Mouse (Mus musculus) ES-Bruce4 (cell line): Measurements from ENCODE around the gene Sik1. TPM values are rescaled to one million over a fixed set of nuclear protein-coding genes. Genes with fewer than 3 reads are reported as not detected.

Source experiments
- H3K27ac ChIP-seq: 2 replicates; pipeline ENCODE4 v1.5.1; 2012; ENCODE audit warnings: low read length, inconsistent platforms; ENCODE audit not compliant: insufficient read depth
- H3K27me3 ChIP-seq: 2 replicates; pipeline ENCODE4 v1.6.1; 2012; ENCODE audit warnings: mild to moderate bottlenecking, low read length, inconsistent platforms; ENCODE audit not compliant: control insufficient read depth, poor library complexity, insufficient read depth, severe bottlenecking
- H3K36me3 ChIP-seq: 2 replicates; pipeline ENCODE4 v1.6.1; 2012; ENCODE audit warnings: inconsistent platforms, mild to moderate bottlenecking, low read length, moderate library complexity; ENCODE audit not compliant: control insufficient read depth, poor library complexity, insufficient read depth, severe bottlenecking
- H3K4me1 ChIP-seq: one replicate; pipeline ENCODE4 v1.8.1; 2011; ENCODE audit warnings: low read length; ENCODE audit not compliant: control insufficient read depth, insufficient read depth
- H3K4me3 ChIP-seq: 2 replicates; pipeline ENCODE4 v1.5.1; 2011; ENCODE audit warnings: low read depth, mild to moderate bottlenecking, low read length
- H3K9ac ChIP-seq: 2 replicates; pipeline ENCODE4 v1.6.1; 2012; ENCODE audit warnings: low read depth, mild to moderate bottlenecking, inconsistent platforms; ENCODE audit not compliant: poor library complexity, severe bottlenecking
- H3K9me3 ChIP-seq: replicated peaks from 2 replicates; pipeline ENCODE4 v1.6.1; 2012; ENCODE audit warnings: mild to moderate bottlenecking, low read length, inconsistent platforms; ENCODE audit not compliant: control insufficient read depth, poor library complexity, insufficient read depth, severe bottlenecking
- CTCF ChIP-seq: IDR thresholded peaks from one replicate; pipeline ENCODE4 v1.8.1; 2011; ENCODE audit warnings: low read depth, low read length
- EP300 ChIP-seq: IDR thresholded peaks from 2 replicates; pipeline ENCODE4 v1.6.1; 2011; ENCODE audit warnings: low read depth, low read length; ENCODE audit not compliant: insufficient read depth
- POLR2A ChIP-seq: IDR thresholded peaks from one replicate; pipeline ENCODE4 v1.8.1; 2011; ENCODE audit warnings: low read length; ENCODE audit not compliant: insufficient read depth
- polyA plus RNA-seq: library from polyadenylated mRNA; stranded (reverse); fragments of >200 nt; gene quantifications from 2 replicates; pipeline ENCODE4 v1.2.4, GENCODE M21; 2011; ENCODE audit warnings: low read depth; ENCODE audit not compliant: missing spikeins, insufficient read depth, insufficient read length

The Sik1 gene
- polyA plus RNA-seq: 45.1 and 48.4 TPM in 2 replicates

DNA sequence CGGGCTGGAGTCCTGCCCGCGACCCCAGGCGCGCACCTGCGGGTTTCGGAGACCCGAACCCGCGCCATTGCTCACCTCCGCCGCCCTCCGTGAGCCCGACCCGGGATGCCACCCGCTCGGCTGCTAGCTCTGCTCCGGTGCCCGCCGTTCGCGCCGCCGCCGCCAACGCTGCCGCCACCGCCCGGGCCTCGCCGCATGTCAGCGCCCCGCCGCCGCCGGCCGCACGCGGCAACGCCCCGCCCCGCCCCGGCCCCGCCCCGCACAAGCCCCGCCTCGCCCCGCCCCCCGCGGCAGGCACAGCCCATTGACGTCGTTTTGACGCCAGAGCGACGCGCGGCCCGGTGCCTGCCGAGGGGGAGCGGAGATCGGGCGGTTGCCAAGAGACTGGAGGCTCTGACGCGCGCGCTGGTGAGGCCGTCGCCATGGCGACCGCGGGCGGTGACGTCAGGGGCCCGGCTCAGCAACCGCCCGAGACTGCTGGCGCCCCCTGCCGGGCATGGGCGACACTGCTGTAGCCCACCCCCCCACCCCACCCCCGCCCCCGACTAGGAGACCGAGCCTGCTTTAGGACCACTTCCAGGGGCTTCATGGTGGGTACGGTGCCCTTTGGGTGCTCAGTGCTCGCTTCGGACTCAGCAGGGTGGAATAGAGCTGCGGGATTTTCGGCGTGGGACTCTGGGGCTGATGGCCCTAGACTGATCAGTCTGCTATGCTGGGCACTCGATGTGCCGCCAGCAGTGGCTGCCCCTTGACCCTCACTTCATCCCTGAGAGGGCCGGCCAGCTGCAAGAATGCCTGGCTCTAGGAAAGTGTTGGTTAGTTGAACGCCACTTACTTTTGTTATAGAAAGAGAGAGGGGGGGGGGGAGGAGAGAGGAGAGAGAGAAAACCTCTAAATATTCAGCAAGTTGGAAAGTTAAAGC, at the start of gene Sik1:
Gene Sik1, minus strand, starts transcription at position 208 of the 922 bp plus-strand sequence.
- H3K4me1 ChIP-seq: peaks cover 5% of the 10 kb centered on the region
- TF ChIP-seq CTCF (peak; percentile 47), EP300 (0 out of 2 replicates have a peak, but pooled peaks have one; percentile 8), POLR2A (no peak)
- peaks cover 11% of the 10 kb centered on the region; the same call in 1 of the 2 replicates for H3K36me3 ChIP-seq
- peak within 1 kb of the TSS; percentile 99 for H3K4me3 ChIP-seq
- H3K9ac ChIP-seq: peak within 1 kb of the TSS; percentile 84
- H3K27ac ChIP-seq: no peak within 1 kb of the TSS
- no peaks in the 10 kb centered on the region for H3K9me3 ChIP-seq
- H3K27me3 ChIP-seq: no peaks in the 10 kb centered on the region

DNA sequence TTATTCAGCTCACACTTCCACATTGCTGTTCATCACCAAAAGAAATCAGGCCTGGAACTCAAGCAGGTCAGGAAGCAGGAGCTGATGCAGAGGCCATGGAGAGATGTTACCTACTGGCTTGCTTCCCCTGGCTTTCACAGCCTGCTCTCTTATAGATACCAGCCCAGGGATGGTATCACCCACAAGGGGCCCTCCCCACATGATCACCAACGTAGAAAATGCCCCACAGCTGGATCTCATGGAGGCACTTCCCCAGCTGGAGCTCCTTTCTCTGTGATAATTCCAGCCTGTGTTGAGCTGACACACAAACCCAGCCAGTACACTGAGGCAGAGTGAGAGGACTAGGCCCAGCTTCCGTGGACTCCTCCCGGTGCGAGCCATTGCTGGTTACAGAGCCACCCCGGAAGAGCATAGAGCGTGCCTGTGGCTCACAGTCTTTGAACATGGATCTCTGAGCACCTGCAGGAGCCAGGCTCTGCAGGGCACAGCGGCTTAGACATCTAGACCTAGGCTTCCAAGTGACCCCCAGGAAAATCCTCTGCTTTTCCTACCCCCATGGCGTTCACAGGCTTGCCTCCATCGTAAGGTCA, 49.7 kb upstream of the Sik1 start:
- Histone ChIP-seq H3K27ac (no peak overlapping the region), H3K9me3 (no peaks in the 10 kb centered on the region), H3K27me3 (no peaks in the 10 kb centered on the region), H3K4me1 (no peaks in the 10 kb centered on the region), H3K36me3 (no peaks in the 10 kb centered on the region), H3K4me3 (no peak overlapping the region), H3K9ac (no peak overlapping the region)
- no peak for TF ChIP-seq EP300
- no peak for TF ChIP-seq CTCF
- no peak for TF ChIP-seq POLR2A

DNA sequence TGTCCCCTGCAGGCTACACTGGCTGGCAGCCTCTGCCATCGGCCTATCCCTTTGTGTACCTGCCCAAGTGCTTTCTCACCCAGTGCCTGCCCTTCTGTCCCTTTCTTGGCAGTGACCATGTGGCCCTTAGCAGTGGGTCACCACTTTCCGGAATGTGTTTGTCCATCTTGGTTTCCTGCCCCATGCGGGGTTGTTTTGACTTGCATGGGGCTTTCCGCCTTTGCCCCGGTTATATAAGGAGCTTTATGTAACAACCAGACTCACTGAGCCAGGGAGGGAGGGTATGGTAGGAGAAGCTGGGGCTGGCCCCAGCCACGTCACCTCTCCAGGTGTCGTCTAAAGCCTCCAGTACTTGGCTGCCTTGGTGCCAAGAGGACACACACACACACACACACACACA, 48.4 kb upstream of the Sik1 start:
- Histone ChIP-seq H3K9ac (no peak overlapping the region), H3K27ac (no peak overlapping the region), H3K9me3 (no peaks in the 10 kb centered on the region), H3K4me3 (no peak overlapping the region), H3K4me1 (no peaks in the 10 kb centered on the region), H3K27me3 (no peaks in the 10 kb centered on the region), H3K36me3 (no peaks in the 10 kb centered on the region)
- TF ChIP-seq POLR2A: no peak
- TF ChIP-seq EP300: no peak
- TF ChIP-seq CTCF: no peak

DNA sequence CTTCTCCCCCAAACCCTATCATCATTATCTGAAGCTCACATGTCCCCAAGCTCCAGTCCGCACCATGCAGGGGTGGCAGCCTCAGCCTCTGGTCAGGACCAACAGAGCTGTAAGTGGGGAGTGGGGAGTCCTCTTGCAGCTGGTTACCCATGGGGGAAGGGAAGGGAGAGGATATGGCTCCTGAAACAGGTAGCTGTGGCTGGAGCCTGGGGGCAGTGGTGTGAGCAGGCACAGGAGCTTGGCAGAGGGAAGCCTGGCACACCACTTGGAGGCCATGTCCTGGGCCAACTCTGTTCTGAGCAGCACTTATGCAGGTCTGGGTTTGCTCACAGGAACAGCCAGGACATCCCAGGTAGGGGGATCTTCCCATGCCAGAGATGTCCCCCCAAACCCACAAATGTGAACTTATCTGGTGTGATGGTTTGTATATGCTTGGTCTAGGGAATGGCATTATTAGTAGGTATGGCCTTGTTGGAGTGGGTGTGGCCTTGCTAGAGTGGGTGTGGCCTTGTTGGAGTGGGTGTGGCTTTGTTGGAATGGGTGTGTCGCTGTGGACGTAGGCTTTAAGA, 47.1 kb upstream of the Sik1 start:
- Histone ChIP-seq H3K4me3 (no peak overlapping the region), H3K4me1 (peaks cover 4% of the 10 kb centered on the region), H3K36me3 (no peaks in the 10 kb centered on the region), H3K27ac (no peak overlapping the region), H3K27me3 (no peaks in the 10 kb centered on the region), H3K9ac (no peak overlapping the region), H3K9me3 (no peaks in the 10 kb centered on the region)
- TF ChIP-seq CTCF (no peak), POLR2A (no peak), EP300 (no peak)

DNA sequence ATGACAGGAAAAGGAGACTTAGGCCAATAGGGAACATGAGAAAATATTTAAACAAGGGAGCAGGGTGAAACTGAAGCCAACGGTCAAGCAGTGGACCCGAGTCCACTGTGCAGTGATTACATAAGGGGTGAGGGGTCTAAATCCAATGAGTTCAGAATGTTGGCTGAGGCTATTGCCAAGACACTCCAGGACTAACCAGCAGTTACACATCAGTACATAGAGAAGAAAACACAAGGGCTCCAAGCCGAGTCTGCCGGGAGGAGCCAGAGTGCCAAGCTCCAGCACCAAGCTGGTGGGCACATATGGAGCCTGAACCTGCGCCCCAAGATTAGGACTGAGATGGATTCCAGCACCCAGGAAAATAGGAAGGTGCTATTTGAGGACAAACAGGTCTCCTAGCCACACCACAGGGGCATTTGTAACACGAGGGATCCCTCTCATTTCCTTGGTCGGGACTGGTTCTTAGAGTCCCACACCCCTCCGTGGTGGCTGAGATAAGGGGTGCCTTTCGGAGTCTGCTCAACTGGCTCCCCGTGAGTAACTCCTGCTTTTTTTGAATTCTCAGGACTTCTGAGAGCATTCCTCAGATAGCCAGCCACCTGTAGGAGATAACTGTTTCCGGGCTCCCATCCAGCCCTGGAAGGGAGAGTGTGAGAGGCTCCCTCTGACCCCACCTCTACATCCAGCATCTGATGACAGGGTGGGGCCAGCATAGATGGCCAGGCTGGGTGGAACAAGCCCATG, 46.0 kb upstream of the Sik1 start:
- Histone ChIP-seq H3K9me3 (no peaks in the 10 kb centered on the region), H3K27me3 (no peaks in the 10 kb centered on the region), H3K4me3 (no peak overlapping the region), H3K27ac (no peak overlapping the region), H3K9ac (no peak overlapping the region), H3K4me1 (peaks cover 8% of the 10 kb centered on the region), H3K36me3 (no peaks in the 10 kb centered on the region)
- no peak for TF ChIP-seq CTCF
- TF ChIP-seq EP300: no peak
- TF ChIP-seq POLR2A: no peak
